Comparison of ENCODE assay signal across 8 mouse cellular contexts in genomic region chr6:114976915-114977419, GRCm38 (mm10). TPM values are rescaled to one million over a fixed set of nuclear protein-coding genes. Genes with fewer than 3 reads are reported as not detected.
A peak's percentile ranks its signal among the peaks of the same experiment; 100 is the strongest.
DNase-seq lines count a peak whose midpoint lies in the region; ATAC-seq and TF ChIP-seq lines count a peak whose summit lies in the region.

No protein-coding gene starts in this region.

- 71% methylated on average over 7 of the region's 7 CpGs for WGBS in lung, embryonic 14.5 days
- 69% methylated on average over 7 of the region's 7 CpGs for WGBS in intestine, embryonic 15.5 days

- peak; percentile 47 for DNase-seq in adrenal gland, adult 2 months
- DNase-seq in adrenal gland, postnatal 4 days (ENCODE audit: low spot score in 2 of 2), result no peak
- DNase-seq in NIH3T3 (ENCODE audit: low read depth), result peak; percentile 97
- peak; percentile 31 for DNase-seq in gastrocnemius, adult 18-20 months (ENCODE audit: low spot score)
- peak; percentile 51 for DNase-seq in lung, embryonic 14.5 days
- no peak for DNase-seq in spleen, postnatal 36 days (ENCODE audit: low spot score in 2 of 2)

- H3K36me3 ChIP-seq in lung, embryonic 14.5 days (ENCODE audit: insufficient read depth), result no peaks in the 10 kb centered on the region
- H3K36me3 ChIP-seq in intestine, embryonic 15.5 days, result no peaks in the 10 kb centered on the region

- TF ChIP-seq CTCF in lung, embryonic 14.5 days (IDR thresholded peaks at IDR 0.05; ENCODE audit: low read depth), result no peak

- no peaks in the 10 kb centered on the region for H3K4me1 ChIP-seq in lung, embryonic 14.5 days (ENCODE audit: insufficient read depth)
- H3K4me1 ChIP-seq in intestine, embryonic 15.5 days (replicated peaks), result no peaks in the 10 kb centered on the region

- ATAC-seq in lung, embryonic 14.5 days (ENCODE audit: insufficient read depth), result no peak
- ATAC-seq in monocyte, adult 5-6 weeks (replicated peaks; ENCODE audit: insufficient number of reproducible peaks, low FRiP score, low TSS enrichment, poor library complexity, severe bottlenecking), result no peak
- no peak for ATAC-seq in intestine, embryonic 15.5 days

- H3K4me3 ChIP-seq in lung, embryonic 14.5 days (ENCODE audit: low read depth, low read length), result no peak overlapping the region
- no peak overlapping the region for H3K4me3 ChIP-seq in intestine, embryonic 15.5 days (replicated peaks)

- H3K9ac ChIP-seq in lung, embryonic 14.5 days, result no peak overlapping the region
- H3K9ac ChIP-seq in intestine, embryonic 15.5 days, result no peak overlapping the region

- H3K27ac ChIP-seq in lung, embryonic 14.5 days (ENCODE audit: low read depth), result no peak overlapping the region
- H3K27ac ChIP-seq in intestine, embryonic 15.5 days, result no peak overlapping the region; the same call in 1 of the 2 replicates

- no peak overlapping the region for H3K4me2 ChIP-seq in lung, embryonic 14.5 days
- H3K4me2 ChIP-seq in intestine, embryonic 15.5 days (replicated peaks), result no peak overlapping the region

- H3K9me3 ChIP-seq in lung, embryonic 14.5 days (ENCODE audit: low read depth, low read length), result no peaks in the 10 kb centered on the region
- H3K9me3 ChIP-seq in intestine, embryonic 15.5 days, result no peaks in the 10 kb centered on the region

- no peaks in the 10 kb centered on the region for H3K27me3 ChIP-seq in lung, embryonic 14.5 days (ENCODE audit: insufficient read depth, low read length)
- H3K27me3 ChIP-seq in intestine, embryonic 15.5 days (replicated peaks), result no peaks in the 10 kb centered on the region

RNA-seq across cellular contexts. Expression of gene Vgll4, which starts 7.2 kb away (rescaled TPM):
- total RNA-seq in adrenal gland, adult 2 months (2021), result 10 to 100 TPM; 57.5 to 76.3 TPM
- polyA plus RNA-seq in adrenal gland, adult 2 months (2012; rRNA removed), result 55.2 and 60.2 TPM in 2 replicates
- 10 to 100 TPM; 57.6 to 59.9 TPM for total RNA-seq in adrenal gland, postnatal 4 days (2021)
- total RNA-seq in gastrocnemius, adult 18-20 months (2021), result 10 to 100 TPM; 11.7 to 19.0 TPM
- 101 and 111 TPM in 2 replicates for polyA plus RNA-seq in lung, embryonic 14.5 days (2014; fragmentation: Nextera tagmentation; extraction: Ambion mirVana)
- 67.3 to 111 TPM (median 88.1 TPM) in 3 replicates for total RNA-seq in monocyte, adult 5-6 weeks (2017)
- polyA plus RNA-seq in intestine, embryonic 15.5 days (2015; fragmentation: Nextera tagmentation; extraction: Ambion mirVana), result 74.8 and 76.0 TPM in 2 replicates

Comparison
In these comparisons a context has a peak if more than half of its experiments do, and no peak if none do; other contexts are left out.
1. DNase-seq: peak in adrenal gland, adult 2 months (single experiment), NIH3T3 (single experiment), gastrocnemius, adult 18-20 months (single experiment) and lung, embryonic 14.5 days (single experiment); none in adrenal gland, postnatal 4 days (0 of 2) and spleen, postnatal 36 days (0 of 2).